Mouse (Mus musculus) inflammation-experienced regulatory T-cells, adult 6 months (primary cell): Measurements from ENCODE around the gene Ppy. TPM values are rescaled to one million over a fixed set of nuclear protein-coding genes. Genes with fewer than 3 reads are reported as not detected.

Experiments used
- polyA plus RNA-seq, 3 experiments: library from polyadenylated mRNA; unstranded; fragments of 100-300 nt; shearing (Covaris generic); gene quantifications; one replicate each; pipeline ENCODE4 v1.2.1; 2017

Gene Ppy
- polyA plus RNA-seq, 3 experiments from 2014 or later: not detected

Other genes with a start within 250 kb of the Ppy start
- not detected for gene Meox1, start 206.9 kb downstream of the Ppy start, polyA plus RNA-seq
- not detected for gene Sost, start 134.3 kb downstream of the Ppy start, polyA plus RNA-seq
- not detected for gene Cfap97d1, start 117.0 kb downstream of the Ppy start, polyA plus RNA-seq
- gene Dusp3, start 114.3 kb downstream of the Ppy start, polyA plus RNA-seq: 1 to 10 TPM; 1.1 to 4.3 (median 1.3) TPM
- gene Mpp3, start 72.9 kb downstream of the Ppy start, polyA plus RNA-seq: under 1 TPM in 1 of 3 experiments, not detected in 2; 0.25 TPM
- under 1 TPM in 1 of 3 experiments, not detected in 2; 0.14 TPM for gene Cd300lg, start 59.8 kb downstream of the Ppy start, polyA plus RNA-seq
- 1 to 10 TPM; 1.8 to 6.9 (median 3.5) TPM for gene Mpp2, start 12.8 kb downstream of the Ppy start, polyA plus RNA-seq
- not detected for gene Pyy, start 6.5 kb upstream of the Ppy start, polyA plus RNA-seq
- gene Nags, start 44.2 kb upstream of the Ppy start, polyA plus RNA-seq: under 1 TPM in 1 of 3 experiments, not detected in 2; 0.28 TPM
- 10 to 100 TPM; 11.9 to 15.3 (median 13.9) TPM for gene Tmem101, start 55.1 kb upstream of the Ppy start, polyA plus RNA-seq
- 10 to 100 TPM; 58.3 to 99.6 (median 68.0) TPM for gene Lsm12, start 84.0 kb upstream of the Ppy start, polyA plus RNA-seq
- gene G6pc3, start 88.3 kb upstream of the Ppy start, polyA plus RNA-seq: 10 to 100 TPM; 18.7 to 39.7 (median 37.9) TPM
- gene Hdac5, start 128.8 kb upstream of the Ppy start, polyA plus RNA-seq: 1 to 10 TPM; 6.8 to 8.2 (median 7.7) TPM
- gene BC030867, start 147.6 kb upstream of the Ppy start, polyA plus RNA-seq: 1 to 10 TPM in 2 of 3 experiments, under 1 TPM in 1; 0.95 to 7.0 (median 1.5) TPM
- not detected for gene Asb16, start 167.4 kb upstream of the Ppy start, polyA plus RNA-seq
- gene Tmub2, start 183.6 kb upstream of the Ppy start, polyA plus RNA-seq: 10 to 100 TPM; 43.1 to 61.2 (median 51.8) TPM
- 1 to 10 TPM; 6.5 to 8.0 (median 6.9) TPM for gene Atxn7l3, start 195.3 kb upstream of the Ppy start, polyA plus RNA-seq
- gene Ubtf, start 218.4 kb upstream of the Ppy start, polyA plus RNA-seq: 10 to 100 TPM; 42.5 to 45.0 (median 44.6) TPM